Mouse (Mus musculus): ENCODE results near the gene Ptgfrn.

GRCm38 (mm10) chr3:101048781-101049180 is 61.3 kb downstream of the Ptgfrn start:
- TF ChIP-seq SMC3 (IDR thresholded peaks at IDR 0.05; ENCODE audit: low read depth, low read length) (no peak), MAZ (IDR thresholded peaks at IDR 0.05; ENCODE audit: low read depth, low read length) (no peak), NELFE (IDR thresholded peaks at IDR 0.05; ENCODE audit: low read depth, low read length) (no peak), MAX (IDR thresholded peaks at IDR 0.05; ENCODE audit: low read length) (no peak), USF2 (IDR thresholded peaks at IDR 0.05; ENCODE audit: borderline replicate concordance in 1 of 2, insufficient read depth in 1 of 2, low read depth in 1 of 2, low read length in 2 of 2) (no peak)
